Mouse (Mus musculus): ENCODE measurements at regions not wholly inside any gene's neighbourhood (a gene's known extent, or its start where the extent isn't known, plus 50 kb on each side); places are given as distances from the start of the nearest gene placed in this dataset.

- no peak for DNase-seq (ENCODE audit: low read depth, low spot score)
Measured at GRCm38 (mm10) chr3:136449364-136449763, 123.5 kb upstream of the Bank1 start.

GRCm38 (mm10) chr3:136444598-136444997 lies 118.7 kb upstream of the Bank1 start:
- no peak for DNase-seq (ENCODE audit: low read depth, low spot score)

GRCm38 (mm10) chr3:136442099-136442498 lies 116.2 kb upstream of the Bank1 start:
- peak; percentile 28 for DNase-seq (ENCODE audit: low read depth, low spot score)

GRCm38 (mm10) chr3:136439907-136440645 lies 114.2 kb upstream of the Bank1 start:
- DNase-seq (ENCODE audit: low read depth, low spot score) = no peak

GRCm38 (mm10) chr3:136439350-136439749 lies 113.5 kb upstream of the Bank1 start:
- no peak for DNase-seq (ENCODE audit: low read depth, low spot score)

- no peak for DNase-seq (ENCODE audit: low read depth, low spot score)
Measured at GRCm38 (mm10) chr3:136434407-136434806, 108.5 kb upstream of the Bank1 start.

- no peak for DNase-seq (ENCODE audit: low read depth, low spot score)
Measured at GRCm38 (mm10) chr3:136432072-136432471, 106.2 kb upstream of the Bank1 start.

GRCm38 (mm10) chr3:136427427-136427826 lies 101.6 kb upstream of the Bank1 start:
- DNase-seq (ENCODE audit: low read depth, low spot score) = no peak

GRCm38 (mm10) chr3:136426539-136427194 lies 100.8 kb upstream of the Bank1 start:
- DNase-seq (ENCODE audit: low read depth, low spot score) = no peak

GRCm38 (mm10) chr3:136421969-136422614 lies 96.2 kb upstream of the Bank1 start:
- DNase-seq (ENCODE audit: low read depth, low spot score) = no peak

GRCm38 (mm10) chr3:136405606-136406005 lies 79.7 kb upstream of the Bank1 start:
- no peak for DNase-seq (ENCODE audit: low read depth, low spot score)

GRCm38 (mm10) chr3:136383282-136383681 lies 57.4 kb upstream of the Bank1 start:
- DNase-seq (ENCODE audit: low read depth, low spot score) = peak; percentile 69

- DNase-seq (ENCODE audit: low read depth, low spot score) = no peak
Measured at GRCm38 (mm10) chr3:136380644-136381043, 54.8 kb upstream of the Bank1 start.

- no peak for DNase-seq (ENCODE audit: low read depth, low spot score)
Measured at GRCm38 (mm10) chr3:136379741-136380398, 54.0 kb upstream of the Bank1 start.

- DNase-seq (ENCODE audit: low read depth, low spot score) = peak; percentile 54
Measured at GRCm38 (mm10) chr3:136376893-136377292, 51.0 kb upstream of the Bank1 start.
